Mouse (Mus musculus): ENCODE measurements at regions not wholly inside any gene's neighbourhood (a gene's known extent, or its start where the extent isn't known, plus 50 kb on each side); places are given as distances from the start of the nearest gene placed in this dataset.

- DNase-seq (ENCODE audit: low spot score) = no peak
Measured at GRCm38 (mm10) chr12:16268621-16269165, 342.1 kb downstream of the Lpin1 start.

- no peak for DNase-seq (ENCODE audit: low spot score)
Measured at GRCm38 (mm10) chr12:16261465-16261864, 349.3 kb downstream of the Lpin1 start.

GRCm38 (mm10) chr12:16260981-16261380, 349.8 kb downstream of the Lpin1 start:
- no peak for DNase-seq (ENCODE audit: low spot score)

- no peak for DNase-seq (ENCODE audit: low spot score)
Measured at GRCm38 (mm10) chr12:16260501-16260900, 350.3 kb downstream of the Lpin1 start.

GRCm38 (mm10) chr12:16250621-16251020, 360.1 kb downstream of the Lpin1 start:
- no peak for DNase-seq (ENCODE audit: low spot score)

- no peak for DNase-seq (ENCODE audit: low spot score)
Measured at GRCm38 (mm10) chr12:16250096-16250495, 360.7 kb downstream of the Lpin1 start.

- no peak for DNase-seq (ENCODE audit: low spot score)
Measured at GRCm38 (mm10) chr12:16239792-16240191, 371.0 kb downstream of the Lpin1 start.

- DNase-seq (ENCODE audit: low spot score) = no peak
Measured at GRCm38 (mm10) chr12:16237498-16237897, 373.3 kb downstream of the Lpin1 start.

GRCm38 (mm10) chr12:16233559-16233958, 377.2 kb downstream of the Lpin1 start:
- no peak for DNase-seq (ENCODE audit: low spot score)

- DNase-seq (ENCODE audit: low spot score) = no peak
Measured at GRCm38 (mm10) chr12:16232828-16233227, 377.9 kb downstream of the Lpin1 start.

GRCm38 (mm10) chr12:16232051-16232450, 378.7 kb downstream of the Lpin1 start:
- DNase-seq (ENCODE audit: low spot score) = no peak

GRCm38 (mm10) chr12:16231093-16231492, 379.7 kb downstream of the Lpin1 start:
- peak; percentile 75 for DNase-seq (ENCODE audit: low spot score)

GRCm38 (mm10) chr12:16225428-16225827, 385.3 kb downstream of the Lpin1 start:
- no peak for DNase-seq (ENCODE audit: low spot score)

GRCm38 (mm10) chr12:16222836-16223450, 387.8 kb downstream of the Lpin1 start:
- no peak for DNase-seq (ENCODE audit: low spot score)

- no peak for DNase-seq (ENCODE audit: low spot score)
Measured at GRCm38 (mm10) chr12:16222205-16222604, 388.6 kb downstream of the Lpin1 start.

- no peak for DNase-seq (ENCODE audit: low spot score)
Measured at GRCm38 (mm10) chr12:16221142-16221541, 389.6 kb downstream of the Lpin1 start.

- no peak for DNase-seq (ENCODE audit: low spot score)
Measured at GRCm38 (mm10) chr12:16220561-16220960, 390.2 kb downstream of the Lpin1 start.

- no peak for DNase-seq (ENCODE audit: low spot score)
Measured at GRCm38 (mm10) chr12:16218906-16219305, 391.9 kb downstream of the Lpin1 start.

GRCm38 (mm10) chr12:16210553-16210952, 393.8 kb upstream of the Trib2 start:
- peak; percentile 10 for DNase-seq (ENCODE audit: low spot score)

- no peak for DNase-seq (ENCODE audit: low spot score)
Measured at GRCm38 (mm10) chr12:16210111-16210510, 393.4 kb upstream of the Trib2 start.

GRCm38 (mm10) chr12:16204941-16205340, 388.2 kb upstream of the Trib2 start:
- no peak for DNase-seq (ENCODE audit: low spot score)

- DNase-seq (ENCODE audit: low spot score) = no peak
Measured at GRCm38 (mm10) chr12:16196917-16197316, 380.2 kb upstream of the Trib2 start.

GRCm38 (mm10) chr12:16191803-16192389, 375.2 kb upstream of the Trib2 start:
- DNase-seq (ENCODE audit: low spot score) = no peak

Measured in thymus, postnatal 0 days (tissue).